Mouse (Mus musculus) bone marrow macrophage, adult 2 months (primary cell): ENCODE measurements around the gene Hsp90ab1.

Experiments
- CTCF ChIP-seq: IDR thresholded peaks from 2 replicates; pipeline ENCODE4 v1.5.1; 2012; ENCODE audit warnings: low read depth, mild to moderate bottlenecking, low read length, moderate library complexity
- POLR2A ChIP-seq: IDR thresholded peaks from 2 replicates; pipeline ENCODE4 v1.6.1; 2012; ENCODE audit warnings: mild to moderate bottlenecking, low read depth, low read length, borderline replicate concordance

GRCm38 (mm10) chr17:45524961-45525360 lies 48.1 kb downstream of the Hsp90ab1 start:
- TF ChIP-seq CTCF (no peak), POLR2A (no peak)
